Mouse (Mus musculus): ENCODE data around the gene Asic4. TPM values are rescaled to one million over a fixed set of nuclear protein-coding genes. Genes with fewer than 3 reads are reported as not detected.

Gene Asic4
- polyA plus RNA-seq, 1 experiment = 1.0 TPM

DNA sequence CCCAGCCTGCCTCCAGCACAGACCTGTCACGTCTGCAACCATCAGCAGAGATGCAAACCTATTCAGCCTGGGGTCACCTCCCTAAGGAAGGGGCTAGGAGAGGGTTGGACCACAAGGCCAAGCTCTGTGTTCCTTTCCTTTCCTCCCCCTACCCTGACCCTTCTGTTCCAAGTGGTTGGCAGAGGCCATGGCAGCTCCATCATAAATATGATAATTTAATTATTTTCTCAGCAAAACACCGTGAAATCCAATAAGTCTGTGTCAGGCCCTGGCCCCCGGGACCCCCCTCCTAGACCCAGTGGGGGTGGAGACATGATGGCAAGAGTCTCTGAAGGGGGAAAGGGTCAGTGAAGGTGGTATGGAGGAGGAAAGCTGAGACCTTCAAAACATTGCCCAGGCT, 6.0 kb upstream of the Asic4 start:
- no peak overlapping the region for H3K27ac ChIP-seq (ENCODE audit: control insufficient read depth, insufficient read depth, low read depth, low read length)
- H3K4me1 ChIP-seq (ENCODE audit: control insufficient read depth, insufficient read depth, low read length) = peaks cover 14% of the 10 kb centered on the region

GRCm38 (mm10) chr1:75445141-75445701, 5.0 kb upstream of the Asic4 start:
- Histone ChIP-seq H3K36me3 (ENCODE audit: control insufficient read depth, insufficient read depth, low read length) (no peaks in the 10 kb centered on the region), H3K27me3 (ENCODE audit: control insufficient read depth, insufficient read depth, low read length) (0 out of 2 replicates have a peak, but pooled peaks cover 2% of the 10 kb centered on the region), H3K4me3 (ENCODE audit: control insufficient read depth, low read depth, low read length) (no peak overlapping the region), H3K27ac (ENCODE audit: control insufficient read depth, insufficient read depth, low read depth, low read length) (no peak overlapping the region), H3K4me1 (ENCODE audit: control insufficient read depth, insufficient read depth, low read length) (peaks cover 14% of the 10 kb centered on the region)
- TF ChIP-seq CTCF (IDR thresholded peaks at IDR 0.05; ENCODE audit: control insufficient read depth, insufficient read depth, insufficient replicate concordance, low read depth, low read length) = no peak

More for the DNA sequence above, 6.0 kb upstream of the Asic4 start:
- Histone ChIP-seq H3K36me3 (ENCODE audit: control insufficient read depth, insufficient read depth, low read length) (no peaks in the 10 kb centered on the region), H3K27me3 (ENCODE audit: control insufficient read depth, insufficient read depth, low read length) (no peaks in the 10 kb centered on the region), H3K4me3 (ENCODE audit: control insufficient read depth, low read depth, low read length) (no peak overlapping the region)
- no peak for TF ChIP-seq POLR2A (IDR thresholded peaks at IDR 0.05; ENCODE audit: control insufficient read depth, low read depth, low read length)
- no peak for TF ChIP-seq CTCF (IDR thresholded peaks at IDR 0.05; ENCODE audit: control insufficient read depth, insufficient read depth, insufficient replicate concordance, low read depth, low read length)

DNA sequence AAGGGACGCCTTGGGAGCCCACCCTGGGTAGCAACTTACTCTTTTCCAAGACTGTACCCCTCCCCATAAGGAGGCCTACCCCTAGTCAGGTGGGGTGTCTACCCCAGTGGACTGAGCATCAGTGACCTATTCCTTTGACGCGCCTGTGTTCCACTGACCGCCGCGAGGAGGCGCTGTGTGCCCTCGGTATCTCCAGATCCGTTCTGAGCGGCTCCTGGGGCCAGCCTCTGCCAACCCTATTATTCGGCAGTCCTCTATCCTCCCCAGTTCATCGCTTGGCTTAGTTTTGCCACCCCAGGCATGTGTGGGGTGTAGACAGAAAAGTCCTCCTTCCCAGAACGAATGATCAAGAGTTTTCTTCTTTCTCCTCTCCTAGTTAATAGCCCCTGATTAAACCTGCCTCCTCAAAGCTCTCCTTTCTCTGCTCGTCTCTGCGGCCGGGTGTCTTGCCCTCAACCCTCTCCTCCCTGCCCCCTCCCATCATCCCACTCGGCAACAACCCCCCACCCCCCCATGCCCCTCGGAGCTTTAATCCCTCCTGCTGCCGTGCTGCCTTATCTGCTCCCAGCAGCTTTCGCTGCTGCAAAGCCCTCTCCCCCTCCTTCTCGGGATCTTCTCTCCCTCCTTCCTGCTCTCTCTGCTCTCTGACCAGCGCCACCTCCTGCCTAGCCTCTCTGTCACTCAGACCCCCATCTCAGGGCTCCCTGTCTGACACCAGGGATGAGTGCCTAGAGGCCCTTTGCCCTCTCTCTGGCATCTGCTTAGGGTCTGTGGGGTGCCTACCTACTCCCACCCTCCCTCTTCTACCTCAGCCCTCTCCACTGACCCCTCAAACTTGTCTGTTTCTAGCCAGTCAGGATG, 4.3 kb upstream of the Asic4 start:
- Histone ChIP-seq H3K27ac (ENCODE audit: control insufficient read depth, insufficient read depth, low read depth, low read length) (no peak overlapping the region), H3K36me3 (ENCODE audit: control insufficient read depth, insufficient read depth, low read length) (no peaks in the 10 kb centered on the region), H3K27me3 (ENCODE audit: control insufficient read depth, insufficient read depth, low read length) (0 out of 2 replicates have a peak, but pooled peaks cover 2% of the 10 kb centered on the region), H3K4me1 (ENCODE audit: control insufficient read depth, insufficient read depth, low read length) (peaks cover 16% of the 10 kb centered on the region), H3K4me3 (ENCODE audit: control insufficient read depth, low read depth, low read length) (no peak overlapping the region)
- TF ChIP-seq CTCF (IDR thresholded peaks at IDR 0.05; ENCODE audit: control insufficient read depth, insufficient read depth, insufficient replicate concordance, low read depth, low read length) (peak; percentile 97), POLR2A (IDR thresholded peaks at IDR 0.05; ENCODE audit: control insufficient read depth, low read depth, low read length) (no peak)

DNA sequence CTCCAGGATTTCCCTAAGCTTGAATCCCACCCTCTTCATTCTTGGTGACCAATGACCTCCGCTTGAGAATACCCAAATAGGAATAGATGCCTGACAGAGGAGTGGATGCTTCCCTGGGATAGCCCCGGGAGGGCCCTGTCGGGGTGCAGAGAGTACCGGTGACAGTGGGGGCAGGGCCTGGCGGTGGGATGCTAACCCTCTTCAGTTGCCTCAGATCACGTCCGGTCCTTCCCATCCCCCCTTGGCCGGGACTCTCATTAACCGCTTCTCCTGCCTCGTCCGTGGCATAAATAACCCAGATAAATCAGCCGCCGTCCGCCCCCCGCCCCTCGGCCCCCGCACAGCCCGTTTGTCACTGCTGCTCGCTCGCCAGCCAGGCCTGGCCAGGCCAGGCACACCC, 3.6 kb upstream of the Asic4 start:
- Histone ChIP-seq H3K4me3 (ENCODE audit: control insufficient read depth, low read depth, low read length) (no peak overlapping the region), H3K4me1 (ENCODE audit: control insufficient read depth, insufficient read depth, low read length) (peaks cover 17% of the 10 kb centered on the region)

GRCm38 (mm10) chr1:75447265-75448051, 2.8 kb upstream of the Asic4 start:
- Histone ChIP-seq H3K4me1 (ENCODE audit: control insufficient read depth, insufficient read depth, low read length) (peaks cover 17% of the 10 kb centered on the region), H3K4me3 (ENCODE audit: control insufficient read depth, low read depth, low read length) (no peak overlapping the region), H3K27ac (ENCODE audit: control insufficient read depth, insufficient read depth, low read depth, low read length) (no peak overlapping the region), H3K36me3 (ENCODE audit: control insufficient read depth, insufficient read depth, low read length) (no peaks in the 10 kb centered on the region), H3K27me3 (ENCODE audit: control insufficient read depth, insufficient read depth, low read length) (0 out of 2 replicates have a peak, but pooled peaks cover 2% of the 10 kb centered on the region)
- no peak for TF ChIP-seq CTCF (IDR thresholded peaks at IDR 0.05; ENCODE audit: control insufficient read depth, insufficient read depth, insufficient replicate concordance, low read depth, low read length)
- no peak for TF ChIP-seq POLR2A (IDR thresholded peaks at IDR 0.05; ENCODE audit: control insufficient read depth, low read depth, low read length)

More for the DNA sequence above, 3.6 kb upstream of the Asic4 start:
- Histone ChIP-seq H3K27me3 (ENCODE audit: control insufficient read depth, insufficient read depth, low read length) (0 out of 2 replicates have a peak, but pooled peaks cover 2% of the 10 kb centered on the region), H3K36me3 (ENCODE audit: control insufficient read depth, insufficient read depth, low read length) (no peaks in the 10 kb centered on the region), H3K27ac (ENCODE audit: control insufficient read depth, insufficient read depth, low read depth, low read length) (no peak overlapping the region)
- TF ChIP-seq CTCF (IDR thresholded peaks at IDR 0.05; ENCODE audit: control insufficient read depth, insufficient read depth, insufficient replicate concordance, low read depth, low read length) = no peak
- no peak for TF ChIP-seq POLR2A (IDR thresholded peaks at IDR 0.05; ENCODE audit: control insufficient read depth, low read depth, low read length)

DNA sequence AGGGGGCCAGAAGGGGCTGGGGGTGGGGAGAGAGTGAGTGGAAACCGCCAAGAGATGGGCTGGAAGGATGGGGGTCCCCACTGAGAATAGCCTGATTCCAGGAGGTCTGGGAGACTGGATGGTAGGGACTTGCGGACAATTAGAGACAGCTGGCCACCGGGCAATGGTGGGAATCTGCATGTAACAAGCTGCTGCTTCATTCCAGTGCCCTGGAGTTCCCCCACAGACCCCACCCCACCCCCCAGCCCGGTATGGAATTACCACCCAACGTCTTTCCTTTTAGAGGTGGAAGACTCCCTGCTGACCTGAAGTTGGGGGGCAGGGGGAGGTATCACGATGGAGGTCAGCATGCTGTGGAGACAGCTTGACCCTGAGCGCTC, 2.2 kb upstream of the Asic4 start:
- Histone ChIP-seq H3K27me3 (ENCODE audit: control insufficient read depth, insufficient read depth, low read length) (0 out of 2 replicates have a peak, but pooled peaks cover 2% of the 10 kb centered on the region), H3K4me3 (ENCODE audit: control insufficient read depth, low read depth, low read length) (no peak overlapping the region), H3K27ac (ENCODE audit: control insufficient read depth, insufficient read depth, low read depth, low read length) (no peak overlapping the region)

DNA sequence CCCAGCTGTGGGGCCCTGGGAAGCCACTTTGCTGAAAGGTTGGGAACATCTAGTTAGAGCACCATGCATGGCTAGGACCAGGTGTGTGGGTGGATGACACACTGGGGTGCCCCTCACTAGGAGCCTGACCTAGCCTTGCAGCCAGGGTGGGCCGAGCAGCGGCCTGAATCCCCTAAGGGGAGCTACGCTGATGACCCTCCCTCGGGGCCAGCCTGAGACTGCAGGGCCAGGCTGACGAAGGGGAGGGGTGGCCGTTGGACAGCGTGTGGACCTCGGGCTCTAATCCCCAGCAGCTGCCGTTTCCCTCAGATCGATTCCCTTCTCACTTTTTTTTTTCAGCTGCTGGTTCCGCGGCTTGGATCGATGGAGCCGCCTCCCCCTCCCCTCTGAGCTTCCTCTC, 1.3 kb upstream of the Asic4 start:
- TF ChIP-seq CTCF (IDR thresholded peaks at IDR 0.05; ENCODE audit: control insufficient read depth, insufficient read depth, insufficient replicate concordance, low read depth, low read length) (no peak), POLR2A (IDR thresholded peaks at IDR 0.05; ENCODE audit: control insufficient read depth, low read depth, low read length) (no peak)

More for the DNA sequence above, 2.2 kb upstream of the Asic4 start:
- Histone ChIP-seq H3K36me3 (ENCODE audit: control insufficient read depth, insufficient read depth, low read length) (no peaks in the 10 kb centered on the region), H3K4me1 (ENCODE audit: control insufficient read depth, insufficient read depth, low read length) (peaks cover 17% of the 10 kb centered on the region)
- TF ChIP-seq CTCF (IDR thresholded peaks at IDR 0.05; ENCODE audit: control insufficient read depth, insufficient read depth, insufficient replicate concordance, low read depth, low read length) (no peak), POLR2A (IDR thresholded peaks at IDR 0.05; ENCODE audit: control insufficient read depth, low read depth, low read length) (no peak)

More for the DNA sequence above, 1.3 kb upstream of the Asic4 start:
- no peak overlapping the region for H3K4me3 ChIP-seq (ENCODE audit: control insufficient read depth, low read depth, low read length)
- no peak overlapping the region for H3K27ac ChIP-seq (ENCODE audit: control insufficient read depth, insufficient read depth, low read depth, low read length)
- H3K27me3 ChIP-seq (ENCODE audit: control insufficient read depth, insufficient read depth, low read length) = 0 out of 2 replicates have a peak, but pooled peaks cover 2% of the 10 kb centered on the region
- peaks cover 17% of the 10 kb centered on the region for H3K4me1 ChIP-seq (ENCODE audit: control insufficient read depth, insufficient read depth, low read length)
- H3K36me3 ChIP-seq (ENCODE audit: control insufficient read depth, insufficient read depth, low read length) = no peaks in the 10 kb centered on the region
